Comparison of ENCODE assay signal across 8 mouse cellular contexts in the genomic region with DNA sequence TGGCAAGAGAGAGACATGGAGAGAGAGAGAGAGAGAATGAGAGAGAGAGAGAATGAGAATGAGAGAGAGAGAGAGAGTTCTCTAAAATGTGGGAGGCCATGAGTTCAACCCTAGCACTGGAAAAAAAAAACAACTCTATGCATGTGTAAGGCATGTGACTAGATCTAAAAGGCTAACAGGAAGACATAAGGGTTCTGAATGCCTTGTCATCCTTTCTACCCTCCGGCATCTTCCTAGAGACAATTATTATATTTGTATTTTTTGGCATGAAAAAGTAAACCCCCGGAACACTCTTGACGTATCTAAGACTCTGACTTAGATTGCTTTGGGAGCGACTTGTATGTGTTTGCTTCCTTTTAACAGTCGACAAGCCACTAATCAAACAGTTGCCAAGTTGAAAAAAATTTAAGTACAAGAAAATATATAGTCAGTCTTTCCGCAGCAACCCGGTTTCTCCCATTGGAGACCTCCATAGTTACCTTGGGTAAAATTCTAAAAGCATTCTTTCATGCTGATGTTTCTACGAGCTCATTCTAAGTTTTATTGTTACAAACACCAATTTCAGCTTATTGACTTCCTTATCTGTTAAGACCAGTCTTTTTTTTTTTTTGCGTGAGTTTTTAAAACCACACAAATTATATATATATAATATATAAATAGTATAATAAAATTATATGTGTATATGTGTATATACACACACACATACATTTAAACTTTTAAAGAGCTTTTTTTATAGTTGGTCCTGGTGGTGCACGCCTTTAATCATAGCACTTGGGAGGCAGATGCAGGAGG. TPM values are rescaled to one million over a fixed set of nuclear protein-coding genes. Genes with fewer than 3 reads are reported as not detected.
A peak's percentile ranks its signal among the peaks of the same experiment; 100 is the strongest.
DNase-seq lines count a peak whose midpoint lies in the region; ATAC-seq and TF ChIP-seq lines count a peak whose summit lies in the region.

No protein-coding gene starts in this region.

- no peaks in the 10 kb centered on the region for H3K36me3 ChIP-seq in lung, embryonic 15.5 days
- no peaks in the 10 kb centered on the region for H3K36me3 ChIP-seq in embryonic facial prominence, embryonic 15.5 days
- no peaks in the 10 kb centered on the region for H3K36me3 ChIP-seq in limb, embryonic 11.5 days (ENCODE audit: control insufficient read depth, insufficient read depth, low read length)

- H3K4me2 ChIP-seq in lung, embryonic 15.5 days = peak overlapping the region; percentile 59
- peak overlapping the region; percentile 50 for H3K4me2 ChIP-seq in embryonic facial prominence, embryonic 15.5 days (replicated peaks)
- peak overlapping the region; percentile 39; the same call in 1 of the 2 replicates for H3K4me2 ChIP-seq in limb, embryonic 11.5 days (ENCODE audit: low read depth, severe bottlenecking)

- no peak for ATAC-seq in lung, embryonic 15.5 days (ENCODE audit: borderline replicate concordance, extremely low read depth, low FRiP score, low TSS enrichment)
- ATAC-seq in embryonic facial prominence, embryonic 15.5 days (ENCODE audit: insufficient number of reproducible peaks, low FRiP score, low TSS enrichment, low read depth) = no peak
- ATAC-seq in limb, embryonic 11.5 days (ENCODE audit: insufficient number of reproducible peaks, low FRiP score, low TSS enrichment, low read depth) = no peak
- no peak for ATAC-seq in monocyte, adult 5-6 weeks (replicated peaks; ENCODE audit: insufficient number of reproducible peaks, low FRiP score, low TSS enrichment, poor library complexity, severe bottlenecking)

- H3K27ac ChIP-seq in lung, embryonic 15.5 days = peak overlapping the region; percentile 89; the same call in 1 of the 2 replicates
- H3K27ac ChIP-seq in embryonic facial prominence, embryonic 15.5 days (replicated peaks) = peak overlapping the region; percentile 89
- no peak overlapping the region for H3K27ac ChIP-seq in limb, embryonic 11.5 days (replicated peaks; ENCODE audit: low read depth, low read length)
- 0 out of 2 replicates have a peak overlapping the region, but pooled peaks have one; percentile 95 for H3K27ac ChIP-seq in olfactory bulb, adult 2 months (ENCODE audit: insufficient read depth, low read depth, low read length)

- peaks cover 5% of the 10 kb centered on the region; the same call in 1 of the 2 replicates for H3K4me1 ChIP-seq in lung, embryonic 15.5 days
- H3K4me1 ChIP-seq in embryonic facial prominence, embryonic 15.5 days = peaks cover 8% of the 10 kb centered on the region
- H3K4me1 ChIP-seq in limb, embryonic 11.5 days (ENCODE audit: control insufficient read depth, insufficient read depth, low read length) = no peaks in the 10 kb centered on the region
- no peaks in the 10 kb centered on the region for H3K4me1 ChIP-seq in olfactory bulb, adult 2 months (ENCODE audit: control insufficient read depth, insufficient read depth, low read length)

- H3K9ac ChIP-seq in lung, embryonic 15.5 days = peak overlapping the region; percentile 65; the same call in 1 of the 2 replicates
- peak overlapping the region; percentile 18; the same call in 1 of the 2 replicates for H3K9ac ChIP-seq in embryonic facial prominence, embryonic 15.5 days
- H3K9ac ChIP-seq in limb, embryonic 11.5 days (ENCODE audit: low read length) = no peak overlapping the region

- DNase-seq in lung, postnatal 25 days (ENCODE audit: low spot score) = no peak
- DNase-seq in limb, embryonic 11.5 days (ENCODE audit: low spot score) = no peak
- DNase-seq in left cerebral cortex, postnatal 14 days (ENCODE audit: low spot score in 2 of 2) = no peak
- no peak for DNase-seq in cerebellum, adult 11-12 months

- no peak for TF ChIP-seq CTCF in olfactory bulb, adult 2 months (IDR thresholded peaks at IDR 0.05; ENCODE audit: insufficient read depth, low read depth, low read length)

- H3K4me3 ChIP-seq in lung, embryonic 15.5 days = peak overlapping the region; percentile 51
- peak overlapping the region; percentile 53 for H3K4me3 ChIP-seq in embryonic facial prominence, embryonic 15.5 days (replicated peaks)
- H3K4me3 ChIP-seq in limb, embryonic 11.5 days (ENCODE audit: low read depth, low read length) = peak overlapping the region; percentile 41
- peak overlapping the region; percentile 82 for H3K4me3 ChIP-seq in olfactory bulb, adult 2 months (ENCODE audit: insufficient read depth, low read depth, low read length)

- no peak for TF ChIP-seq POLR2A in olfactory bulb, adult 2 months (IDR thresholded peaks at IDR 0.05; ENCODE audit: insufficient read depth, low read depth, low read length)

- intact Hi-C loops in left cerebral cortex, postnatal 14 days (cut with DNase I) = loop anchor here (5.0 kb wide), 1 partner anchor 110 kb away; a partner anchor contains a TSS

- H3K27me3 ChIP-seq in lung, embryonic 15.5 days = no peaks in the 10 kb centered on the region
- H3K27me3 ChIP-seq in embryonic facial prominence, embryonic 15.5 days = no peaks in the 10 kb centered on the region
- H3K27me3 ChIP-seq in limb, embryonic 11.5 days (ENCODE audit: control insufficient read depth, insufficient read depth, low read length) = no peaks in the 10 kb centered on the region

- WGBS in lung, embryonic 15.5 days = 66% methylated on average over 10 of the region's 10 CpGs
- 69% methylated on average over 10 of the region's 10 CpGs for whole genome bisulfite sequencing in embryonic facial prominence, embryonic 15.5 days
- WGBS in limb, embryonic 11.5 days = 76% methylated on average over 10 of the region's 10 CpGs
- 69% methylated on average over 10 of the region's 10 CpGs for WGBS in olfactory bulb, adult 2 months

- H3K9me3 ChIP-seq in lung, embryonic 15.5 days = no peaks in the 10 kb centered on the region
- no peaks in the 10 kb centered on the region for H3K9me3 ChIP-seq in embryonic facial prominence, embryonic 15.5 days (replicated peaks)
- H3K9me3 ChIP-seq in limb, embryonic 11.5 days (ENCODE audit: control insufficient read depth, low read length) = no peaks in the 10 kb centered on the region

RNA-seq across cellular contexts. Expression of a gene that starts 1.1 kb away (rescaled TPM):
- polyA plus RNA-seq in lung, embryonic 15.5 days (2015; fragmentation: Nextera tagmentation; extraction: Ambion mirVana) = 33.1 TPM in 2 replicates
- 37.9 and 38.5 TPM in 2 replicates for polyA plus RNA-seq in embryonic facial prominence, embryonic 15.5 days (2015; fragmentation: Nextera tagmentation; extraction: Ambion mirVana)
- polyA plus RNA-seq in limb, embryonic 11.5 days (2014; fragmentation: Nextera tagmentation; extraction: Ambion mirVana) = 27.1 and 27.7 TPM in 2 replicates
- polyA plus RNA-seq in olfactory bulb, adult 2 months (2012; ENCODE audit: insufficient read depth, insufficient read length, low replicate concordance, missing spikeins) = not detected in 2 replicates
- total RNA-seq in monocyte, adult 5-6 weeks (2017) = 8.8 to 22.5 TPM (median 11.5 TPM) in 3 replicates
- total RNA-seq in left cerebral cortex, postnatal 14 days (2021) = 10 to 100 TPM; 39.2 to 42.9 TPM

RNA-seq across cellular contexts. Expression of a gene that starts 8.5 kb away (rescaled TPM):
- 48.6 and 49.8 TPM in 2 replicates for polyA plus RNA-seq in lung, embryonic 15.5 days (2015; fragmentation: Nextera tagmentation; extraction: Ambion mirVana)
- polyA plus RNA-seq in embryonic facial prominence, embryonic 15.5 days (2015; fragmentation: Nextera tagmentation; extraction: Ambion mirVana) = 48.4 and 48.6 TPM in 2 replicates
- 65.4 and 65.8 TPM in 2 replicates for polyA plus RNA-seq in limb, embryonic 11.5 days (2014; fragmentation: Nextera tagmentation; extraction: Ambion mirVana)
- polyA plus RNA-seq in olfactory bulb, adult 2 months (2012; ENCODE audit: insufficient read depth, insufficient read length, low replicate concordance, missing spikeins) = not detected in 2 replicates
- 2.1 to 2.6 TPM (median 2.1 TPM) in 3 replicates for total RNA-seq in monocyte, adult 5-6 weeks (2017)
- 10 to 100 TPM; 23.7 to 24.7 TPM for total RNA-seq in left cerebral cortex, postnatal 14 days (2021)

RNA-seq across cellular contexts. Expression of a gene that starts 13.8 kb away (rescaled TPM):
- 0.42 and 0.56 TPM in 2 replicates for polyA plus RNA-seq in lung, embryonic 15.5 days (2015; fragmentation: Nextera tagmentation; extraction: Ambion mirVana)
- 0.19 and 0.39 TPM in 2 replicates for polyA plus RNA-seq in embryonic facial prominence, embryonic 15.5 days (2015; fragmentation: Nextera tagmentation; extraction: Ambion mirVana)
- not detected in 2 replicates for polyA plus RNA-seq in limb, embryonic 11.5 days (2014; fragmentation: Nextera tagmentation; extraction: Ambion mirVana)
- not detected in 2 replicates for polyA plus RNA-seq in olfactory bulb, adult 2 months (2012; ENCODE audit: insufficient read depth, insufficient read length, low replicate concordance, missing spikeins)
- total RNA-seq in monocyte, adult 5-6 weeks (2017) = 0.78 to 5.3 TPM (median 1.9 TPM) in 3 replicates
- total RNA-seq in left cerebral cortex, postnatal 14 days (2021) = under 1 TPM in 1 of 2 experiments, not detected in 1; 0.33 TPM

RNA-seq across cellular contexts. Expression of a gene that starts 14.4 kb away (rescaled TPM):
- 96.9 and 106 TPM in 2 replicates for polyA plus RNA-seq in lung, embryonic 15.5 days (2015; fragmentation: Nextera tagmentation; extraction: Ambion mirVana)
- 98.5 and 100 TPM in 2 replicates for polyA plus RNA-seq in embryonic facial prominence, embryonic 15.5 days (2015; fragmentation: Nextera tagmentation; extraction: Ambion mirVana)
- polyA plus RNA-seq in limb, embryonic 11.5 days (2014; fragmentation: Nextera tagmentation; extraction: Ambion mirVana) = 66.8 and 68.0 TPM in 2 replicates
- not detected in 2 replicates for polyA plus RNA-seq in olfactory bulb, adult 2 months (2012; ENCODE audit: insufficient read depth, insufficient read length, low replicate concordance, missing spikeins)
- total RNA-seq in monocyte, adult 5-6 weeks (2017) = 4.8 to 9.6 TPM (median 5.8 TPM) in 3 replicates
- total RNA-seq in left cerebral cortex, postnatal 14 days (2021) = 10 to 100 TPM; 61.2 to 69.7 TPM

RNA-seq across cellular contexts. Expression of a gene that starts 21.4 kb away (rescaled TPM):
- 0.34 and 0.41 TPM in 2 replicates for polyA plus RNA-seq in lung, embryonic 15.5 days (2015; fragmentation: Nextera tagmentation; extraction: Ambion mirVana)
- 0.25 TPM in 2 replicates for polyA plus RNA-seq in embryonic facial prominence, embryonic 15.5 days (2015; fragmentation: Nextera tagmentation; extraction: Ambion mirVana)
- polyA plus RNA-seq in limb, embryonic 11.5 days (2014; fragmentation: Nextera tagmentation; extraction: Ambion mirVana) = 0.47 and 0.87 TPM in 2 replicates
- polyA plus RNA-seq in olfactory bulb, adult 2 months (2012; ENCODE audit: insufficient read depth, insufficient read length, low replicate concordance, missing spikeins) = not detected in 2 replicates
- 1.3 TPM in 1 of 3 replicates, not detected in the others for total RNA-seq in monocyte, adult 5-6 weeks (2017)
- not detected for total RNA-seq in left cerebral cortex, postnatal 14 days (2021)

Comparison
In these comparisons a context has a peak if more than half of its experiments do, and no peak if none do; other contexts are left out.
1. RNA of a gene that starts 1.1 kb away (polyA plus RNA-seq): 37.9 to 38.5 TPM in embryonic facial prominence, embryonic 15.5 days, 33.1 TPM in lung, embryonic 15.5 days and 27.1 to 27.7 TPM in limb, embryonic 11.5 days; not detected in olfactory bulb, adult 2 months; every median in the first group is over 10 times any median in the second.
2. RNA of a gene that starts 8.5 kb away (polyA plus RNA-seq): 65.4 to 65.8 TPM in limb, embryonic 11.5 days, 48.6 to 49.8 TPM in lung, embryonic 15.5 days and 48.4 to 48.6 TPM in embryonic facial prominence, embryonic 15.5 days; not detected in olfactory bulb, adult 2 months; every median in the first group is over 10 times any median in the second.
3. Peak in every context shown above with its lines, with median percentiles within 50 percentile points of each other: H3K4me2 ChIP-seq and H3K4me3 ChIP-seq.